Comparison of ENCODE assay signal across 21 mouse cellular contexts in genomic region chr9:51906938-51907337, GRCm38 (mm10). TPM values are rescaled to one million over a fixed set of nuclear protein-coding genes. Genes with fewer than 3 reads are reported as not detected.
DNase-seq lines count a peak whose midpoint lies in the region; ATAC-seq and TF ChIP-seq lines count a peak whose summit lies in the region.
"Had no signal": no experiment of that assay in that cellular context is flagged by ENCODE, and none has a peak within 500 bp of the region (broad histone marks: within the 10 kb centered on the region; RNA-seq: fewer than 3 reads in every experiment).

No protein-coding gene starts in this region.

- H3K27me3 ChIP-seq in limb, embryonic 14.5 days (ENCODE audit: control insufficient read depth, insufficient read depth, low read length), result no peaks in the 10 kb centered on the region
- H3K27me3 ChIP-seq in limb, embryonic 10.5 days (ENCODE audit: low read depth, poor library complexity, severe bottlenecking), result no peaks in the 10 kb centered on the region
- no peaks in the 10 kb centered on the region for H3K27me3 ChIP-seq in lung, embryonic 14.5 days (ENCODE audit: insufficient read depth, low read length)
- no peaks in the 10 kb centered on the region for H3K27me3 ChIP-seq in midbrain, embryonic 11.5 days (ENCODE audit: control insufficient read depth, insufficient read depth, low read length)
- no peaks in the 10 kb centered on the region for H3K27me3 ChIP-seq in midbrain, embryonic 13.5 days
- H3K27me3 ChIP-seq: CH12.LX, Patski had no signal

- no peak overlapping the region for H3K27ac ChIP-seq in limb, embryonic 14.5 days (replicated peaks; ENCODE audit: low read depth, low read length)
- H3K27ac ChIP-seq in limb, embryonic 10.5 days, result no peak overlapping the region
- no peak overlapping the region for H3K27ac ChIP-seq in lung, embryonic 14.5 days (ENCODE audit: low read depth)
- no peak overlapping the region for H3K27ac ChIP-seq in midbrain, embryonic 11.5 days (ENCODE audit: low read depth, low read length)
- H3K27ac ChIP-seq in midbrain, embryonic 13.5 days, result no peak overlapping the region

- TF ChIP-seq POLR2A in limb, embryonic 14.5 days (IDR thresholded peaks at IDR 0.05; ENCODE audit: borderline replicate concordance, extremely low read depth, insufficient read depth, insufficient read length), result no peak

- H3K4me2 ChIP-seq in limb, embryonic 14.5 days (replicated peaks; ENCODE audit: low read depth, low read length, severe bottlenecking), result no peak overlapping the region
- H3K4me2 ChIP-seq in lung, embryonic 14.5 days, result no peak overlapping the region
- H3K4me2 ChIP-seq in midbrain, embryonic 11.5 days, result no peak overlapping the region
- H3K4me2 ChIP-seq in midbrain, embryonic 13.5 days (replicated peaks), result no peak overlapping the region

- H3K4me1 ChIP-seq in limb, embryonic 14.5 days (ENCODE audit: control insufficient read depth, insufficient read depth, low read length), result no peaks in the 10 kb centered on the region
- H3K4me1 ChIP-seq in limb, embryonic 10.5 days, result no peaks in the 10 kb centered on the region
- no peaks in the 10 kb centered on the region for H3K4me1 ChIP-seq in lung, embryonic 14.5 days (ENCODE audit: insufficient read depth)
- H3K4me1 ChIP-seq in midbrain, embryonic 11.5 days (ENCODE audit: control insufficient read depth, insufficient read depth, low read length), result no peaks in the 10 kb centered on the region
- no peaks in the 10 kb centered on the region for H3K4me1 ChIP-seq in midbrain, embryonic 13.5 days (replicated peaks)

- 60% methylated on average over 8 of the region's 8 CpGs for WGBS in limb, embryonic 14.5 days
- 92% methylated on average over 8 of the region's 8 CpGs for WGBS in limb, embryonic 10.5 days
- 67% methylated on average over 8 of the region's 8 CpGs for WGBS in lung, embryonic 14.5 days
- WGBS in midbrain, embryonic 11.5 days, result 91% methylated on average over 8 of the region's 8 CpGs
- whole genome bisulfite sequencing in midbrain, embryonic 13.5 days, result 88% methylated on average over 8 of the region's 8 CpGs

- H3K9me3 ChIP-seq in limb, embryonic 14.5 days (ENCODE audit: control insufficient read depth, low read length), result 0 out of 2 replicates have a peak, but pooled peaks cover 4% of the 10 kb centered on the region
- no peaks in the 10 kb centered on the region for H3K9me3 ChIP-seq in limb, embryonic 10.5 days (replicated peaks)
- no peaks in the 10 kb centered on the region for H3K9me3 ChIP-seq in lung, embryonic 14.5 days (ENCODE audit: low read depth, low read length)
- H3K9me3 ChIP-seq in midbrain, embryonic 11.5 days (ENCODE audit: control insufficient read depth, low read length), result no peaks in the 10 kb centered on the region
- no peaks in the 10 kb centered on the region for H3K9me3 ChIP-seq in midbrain, embryonic 13.5 days
- H3K9me3 ChIP-seq: G1E had no signal

- H3K9ac ChIP-seq in limb, embryonic 14.5 days (ENCODE audit: low read depth, low read length, severe bottlenecking), result no peak overlapping the region
- no peak overlapping the region for H3K9ac ChIP-seq in lung, embryonic 14.5 days
- H3K9ac ChIP-seq in midbrain, embryonic 11.5 days (ENCODE audit: low read length), result no peak overlapping the region
- no peak overlapping the region for H3K9ac ChIP-seq in midbrain, embryonic 13.5 days (replicated peaks)

- H3K4me3 ChIP-seq in limb, embryonic 14.5 days (replicated peaks; ENCODE audit: low read length), result no peak overlapping the region
- no peak overlapping the region for H3K4me3 ChIP-seq in limb, embryonic 10.5 days
- no peak overlapping the region for H3K4me3 ChIP-seq in lung, embryonic 14.5 days (ENCODE audit: low read depth, low read length)
- H3K4me3 ChIP-seq in midbrain, embryonic 11.5 days (ENCODE audit: low read depth, low read length), result no peak overlapping the region
- no peak overlapping the region for H3K4me3 ChIP-seq in midbrain, embryonic 13.5 days (replicated peaks)

- peak; percentile 62 for ATAC-seq in limb, embryonic 14.5 days (ENCODE audit: low FRiP score, low read depth)
- ATAC-seq in lung, embryonic 14.5 days (ENCODE audit: insufficient read depth), result no peak
- ATAC-seq in midbrain, embryonic 11.5 days (ENCODE audit: low FRiP score), result no peak
- no peak for ATAC-seq in midbrain, embryonic 13.5 days
- ATAC-seq: activated CD4-positive, CD25-positive, alpha-beta regulatory T cell, adult 4 months; CD4-positive, CD25-positive, alpha-beta regulatory T cell, adult 4 months; Patski had no signal

- TF ChIP-seq CTCF in lung, embryonic 14.5 days (IDR thresholded peaks at IDR 0.05; ENCODE audit: low read depth), result no peak

- no peak for DNase-seq in limb, embryonic 14.5 days (ENCODE audit: low spot score)
- DNase-seq in limb, embryonic 10.5 days (ENCODE audit: low spot score), result no peak
- DNase-seq in lung, embryonic 14.5 days, result peak; percentile 10
- DNase-seq in lung, adult 18-20 months, result no peak
- DNase-seq in midbrain, embryonic 11.5 days (ENCODE audit: low spot score, missing footprints), result peak; percentile 51
- DNase-seq: adrenal gland, adult 2 months; adrenal gland, adult 8-10 months; adrenal gland, postnatal 10 days; adrenal gland, postnatal 14 days; adrenal gland, postnatal 25 days; adrenal gland, postnatal 36 days; B cell, adult 2 months; cerebellum, adult 11 months; cerebellum, adult 11-12 months; cerebellum, adult 18-20 months had no signal

- H3K36me3 ChIP-seq in limb, embryonic 14.5 days (ENCODE audit: control insufficient read depth, insufficient read depth, low read length), result no peaks in the 10 kb centered on the region
- no peaks in the 10 kb centered on the region for H3K36me3 ChIP-seq in limb, embryonic 10.5 days
- H3K36me3 ChIP-seq in lung, embryonic 14.5 days (ENCODE audit: insufficient read depth), result no peaks in the 10 kb centered on the region
- no peaks in the 10 kb centered on the region for H3K36me3 ChIP-seq in midbrain, embryonic 11.5 days (ENCODE audit: control insufficient read depth, insufficient read depth, low read length)
- H3K36me3 ChIP-seq in midbrain, embryonic 13.5 days, result no peaks in the 10 kb centered on the region
- H3K36me3 ChIP-seq: G1E had no signal

RNA-seq across cellular contexts. Expression of gene Fdx1, which starts 56.4 kb away (rescaled TPM):
- 33.2 and 39.5 TPM in 2 replicates for polyA plus RNA-seq in limb, embryonic 14.5 days (2012; rRNA removed)
- polyA plus RNA-seq in limb, embryonic 14.5 days (2014; fragmentation: Nextera tagmentation; extraction: Ambion mirVana), result 77.6 and 81.4 TPM in 2 replicates
- 53.5 and 66.9 TPM in 2 replicates for polyA plus RNA-seq in limb, embryonic 10.5 days (2016; fragmentation: Nextera tagmentation; extraction: Ambion mirVana)
- 98.5 and 101 TPM in 2 replicates for polyA plus RNA-seq in lung, embryonic 14.5 days (2014; fragmentation: Nextera tagmentation; extraction: Ambion mirVana)
- 46.7 and 51.6 TPM in 2 replicates for polyA plus RNA-seq in midbrain, embryonic 11.5 days (2014; fragmentation: Nextera tagmentation; extraction: Ambion mirVana)
- 37.3 and 39.1 TPM in 2 replicates for polyA plus RNA-seq in midbrain, embryonic 13.5 days (2015; fragmentation: Nextera tagmentation; extraction: Ambion mirVana)

Comparison
In these comparisons a context has a peak if more than half of its experiments do, and no peak if none do; other contexts are left out.
1. DNase-seq: peak in lung, embryonic 14.5 days (single experiment) and midbrain, embryonic 11.5 days (single experiment); none in limb, embryonic 14.5 days (single experiment), limb, embryonic 10.5 days (single experiment) and lung, adult 18-20 months (0 of 2).